Mouse (Mus musculus) heart, postnatal 0 days (tissue): ENCODE results near the gene Gm20532.

Experiments used
- CTCF ChIP-seq: IDR thresholded peaks from 2 replicates; pipeline ENCODE4 v1.5.1; 2016; ENCODE audit warnings: antibody characterized with exemption, control low read depth, low read depth
- EP300 ChIP-seq: IDR thresholded peaks from 2 replicates; pipeline ENCODE4 v1.6.1; 2016; ENCODE audit warnings: antibody characterized with exemption, low read depth

- TF ChIP-seq EP300 (no peak), CTCF (no peak)
Observed at GRCm38 (mm10) chr2:26602631-26603030, 16.2 kb downstream of the Gm20532 start.
